Mouse (Mus musculus): Measurements from ENCODE around the gene Dynlt1a. TPM values are rescaled to one million over a fixed set of nuclear protein-coding genes. Genes with fewer than 3 reads are reported as not detected.
"Not testable (repeated sequence)": the region's sequence is repeated elsewhere in the genome, so short reads cannot be mapped to it uniquely, and the experiment has no call there.

The Dynlt1a gene
- polyA plus RNA-seq, 1 experiment: 3.2 TPM

- not testable (repeated sequence) for DNase-seq (ENCODE audit: low read depth)
Observed at GRCm38 (mm10) chr17:6289045-6289444, 28.3 kb downstream of the Dynlt1a start.

GRCm38 (mm10) chr17:6286169-6286568, 31.1 kb downstream of the Dynlt1a start:
- not testable (repeated sequence) for DNase-seq (ENCODE audit: low read depth)

- not testable (repeated sequence) for DNase-seq (ENCODE audit: low read depth)
Observed at GRCm38 (mm10) chr17:6283137-6283536, 34.2 kb downstream of the Dynlt1a start.

GRCm38 (mm10) chr17:6280513-6280912, 36.8 kb downstream of the Dynlt1a start:
- DNase-seq (ENCODE audit: low read depth): not testable (repeated sequence)

- DNase-seq (ENCODE audit: low read depth): not testable (repeated sequence)
Observed at GRCm38 (mm10) chr17:6279772-6280171, 37.5 kb downstream of the Dynlt1a start.

- DNase-seq (ENCODE audit: low read depth): not testable (repeated sequence)
Observed at GRCm38 (mm10) chr17:6279205-6279604, 38.1 kb downstream of the Dynlt1a start.

GRCm38 (mm10) chr17:6274693-6275092, 42.6 kb downstream of the Dynlt1a start:
- not testable (repeated sequence) for DNase-seq (ENCODE audit: low read depth)

GRCm38 (mm10) chr17:6271970-6272369, 45.3 kb downstream of the Dynlt1a start:
- DNase-seq (ENCODE audit: low read depth): not testable (repeated sequence)

- not testable (repeated sequence) for DNase-seq (ENCODE audit: low read depth)
Observed at GRCm38 (mm10) chr17:6270840-6271239, 46.5 kb downstream of the Dynlt1a start.

GRCm38 (mm10) chr17:6269876-6270831, 47.1 kb downstream of the Dynlt1a start:
- not testable (repeated sequence) for DNase-seq (ENCODE audit: low read depth)

GRCm38 (mm10) chr17:6257070-6257456, 60.2 kb downstream of the Dynlt1a start:
- not testable (repeated sequence) for DNase-seq (ENCODE audit: low read depth)

- DNase-seq (ENCODE audit: low read depth): not testable (repeated sequence)
Observed at GRCm38 (mm10) chr17:6256400-6257069, 60.8 kb downstream of the Dynlt1a start, which contains the start of gene Tmem181a. Tmem181a (plus strand) TSS chr17:6256860.

Other genes with a start within 250 kb of the Dynlt1a start
- gene Serac1, start 237.8 kb downstream of the Dynlt1a start, polyA plus RNA-seq (2012; rRNA removed): 4.8 and 6.2 TPM in 2 replicates
- 24.7 and 32.8 TPM in 2 replicates for gene Gtf2h5, start 237.7 kb downstream of the Dynlt1a start, polyA plus RNA-seq (2012; rRNA removed)
- gene Tulp4, start 211.1 kb downstream of the Dynlt1a start, polyA plus RNA-seq (2012; rRNA removed): 45.0 and 50.2 TPM in 2 replicates
- gene Tmem181a, start 60.6 kb downstream of the Dynlt1a start, polyA plus RNA-seq (2012; rRNA removed): 9.7 and 11.8 TPM in 2 replicates
- gene Dynlt1b, start 112.6 kb upstream of the Dynlt1a start, polyA plus RNA-seq (2012; rRNA removed): 209 and 258 TPM in 2 replicates